Mouse (Mus musculus) forebrain, embryonic 12.5 days (tissue): Measurements from ENCODE around the gene H2-Q2. TPM values are rescaled to one million over a fixed set of nuclear protein-coding genes. Genes with fewer than 3 reads are reported as not detected.
"Not testable (repeated sequence)": the region's sequence is repeated elsewhere in the genome, so short reads cannot be mapped to it uniquely, and the experiment has no call there.

Experiments used
- ATAC-seq: fragments of 200-750 bp; cut with Nextera tagmentation; 2 replicates; pipeline ENCODE4 v1.8.0; 2017; ENCODE audit warnings: moderate TSS enrichment; ENCODE audit not compliant: low FRiP score
- H3K27ac ChIP-seq: fragments of 300-500 bp; sonication (generic); 2 replicates; pipeline ENCODE4 v1.5.1; 2016; ENCODE audit warnings: mild to moderate bottlenecking
- H3K27me3 ChIP-seq: fragments of 300-500 bp; sonication (generic); 2 replicates; pipeline ENCODE4 v1.6.1; 2016; ENCODE audit warnings: mild to moderate bottlenecking
- H3K36me3 ChIP-seq: fragments of 300-500 bp; sonication (generic); replicated peaks from 2 replicates; pipeline ENCODE4 v1.6.1; 2016; ENCODE audit warnings: mild to moderate bottlenecking
- H3K4me1 ChIP-seq: fragments of 300-500 bp; sonication (generic); 2 replicates; pipeline ENCODE4 v1.6.1; 2016
- H3K4me2 ChIP-seq: fragments of 300-500 bp; sonication (generic); 2 replicates; pipeline ENCODE4 v1.6.1; 2016; ENCODE audit warnings: mild to moderate bottlenecking, moderate library complexity
- H3K4me3 ChIP-seq: fragments of 300-500 bp; sonication (generic); replicated peaks from 2 replicates; pipeline ENCODE4 v1.5.1; 2016; ENCODE audit warnings: mild to moderate bottlenecking
- H3K9ac ChIP-seq: fragments of 300-500 bp; sonication (generic); 2 replicates; pipeline ENCODE4 v1.6.1; 2016; ENCODE audit warnings: mild to moderate bottlenecking
- H3K9me3 ChIP-seq: fragments of 300-500 bp; sonication (generic); 2 replicates; pipeline ENCODE4 v1.6.1; 2016
- WGBS: fragments of 180-500 bp; shearing (Covaris S2); methylation state at CpG from one replicate; pipeline ENCODE4 v1.1.7; 2016; 5-methylcytosine and 5-hydroxymethylcytosine counted together
- polyA plus RNA-seq: library from polyadenylated mRNA; unstranded; fragments of >200 nt; fragmentation: Nextera tagmentation; extraction: Ambion mirVana; gene quantifications from 2 replicates; pipeline ENCODE4 v1.2.1, GENCODE M21; 2016

H2-Q2 gene
- not detected in 2 replicates for polyA plus RNA-seq

DNA sequence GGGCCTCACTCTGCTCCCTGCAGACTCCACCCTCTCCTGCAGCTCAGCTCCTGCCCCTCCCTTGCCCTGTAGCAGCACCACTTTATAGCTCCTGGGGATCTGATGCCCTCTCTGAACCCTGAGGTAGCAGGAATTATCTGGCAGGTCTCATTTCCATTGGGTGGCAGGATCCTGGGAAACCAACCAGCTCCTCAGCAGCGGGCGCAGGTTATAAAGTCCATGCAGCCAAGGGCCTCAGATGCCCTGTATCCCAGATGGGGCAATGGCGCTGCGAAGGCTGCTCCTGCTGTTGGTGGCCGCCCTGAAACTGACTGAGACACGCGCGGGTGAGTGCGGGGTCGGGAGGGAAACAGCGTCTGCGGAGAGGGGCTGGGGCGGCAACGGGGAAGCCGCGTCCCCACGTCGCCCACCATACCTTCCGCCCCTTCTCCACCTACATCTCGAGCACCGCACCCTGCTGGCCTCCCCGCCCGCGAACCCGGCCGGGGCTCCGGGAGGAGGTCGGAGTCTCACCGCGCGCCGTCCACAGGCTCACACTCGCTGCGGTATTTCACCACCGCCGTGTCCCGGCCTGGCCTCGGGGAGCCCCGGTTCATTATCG lies at the start of gene H2-Q2:
Gene H2-Q2, plus strand, starts transcription at position 172 of the 601 bp plus-strand sequence.
- Histone ChIP-seq H3K4me1 (peaks cover 10% of the 10 kb centered on the region), H3K9ac (0 out of 2 replicates have a peak within 1 kb of the TSS, but pooled peaks have one; percentile 30), H3K27ac (no peak within 1 kb of the TSS), H3K36me3 (no peaks in the 10 kb centered on the region), H3K4me2 (peak within 1 kb of the TSS; percentile 67), H3K9me3 (no peaks in the 10 kb centered on the region), H3K4me3 (peak within 1 kb of the TSS; percentile 37), H3K27me3 (peaks cover 57% of the 10 kb centered on the region)
- ATAC-seq = no peak
- 1% methylated on average over 40 of the region's 40 CpGs for WGBS

DNA sequence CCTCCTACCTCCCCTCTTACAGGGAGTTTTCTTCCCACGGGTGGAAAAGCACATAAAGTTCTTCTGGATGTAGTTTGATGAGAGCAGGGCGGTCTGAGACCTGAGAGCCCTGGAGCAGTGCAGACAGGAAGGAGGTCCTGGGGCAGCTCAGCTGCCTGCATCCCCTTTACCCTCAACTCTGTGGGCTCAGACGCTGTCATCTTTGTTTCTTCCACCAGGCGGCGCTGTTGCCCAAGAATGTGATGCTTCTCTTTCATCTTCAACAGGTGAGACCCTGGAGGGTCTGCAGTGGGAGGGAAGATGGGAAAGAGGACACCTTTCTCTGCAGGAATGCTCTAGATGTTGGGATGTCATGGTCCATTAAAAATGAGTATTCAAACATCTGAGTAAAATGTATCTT lies 46.2 kb upstream of the H2-Q2 start:
- not testable (repeated sequence) for H3K27me3 ChIP-seq, H3K27ac ChIP-seq, ATAC-seq, H3K4me3 ChIP-seq, H3K9me3 ChIP-seq, H3K36me3 ChIP-seq, H3K4me1 ChIP-seq, H3K9ac ChIP-seq, H3K4me2 ChIP-seq
- WGBS = 4% methylated on average over 5 of the region's 5 CpGs

DNA sequence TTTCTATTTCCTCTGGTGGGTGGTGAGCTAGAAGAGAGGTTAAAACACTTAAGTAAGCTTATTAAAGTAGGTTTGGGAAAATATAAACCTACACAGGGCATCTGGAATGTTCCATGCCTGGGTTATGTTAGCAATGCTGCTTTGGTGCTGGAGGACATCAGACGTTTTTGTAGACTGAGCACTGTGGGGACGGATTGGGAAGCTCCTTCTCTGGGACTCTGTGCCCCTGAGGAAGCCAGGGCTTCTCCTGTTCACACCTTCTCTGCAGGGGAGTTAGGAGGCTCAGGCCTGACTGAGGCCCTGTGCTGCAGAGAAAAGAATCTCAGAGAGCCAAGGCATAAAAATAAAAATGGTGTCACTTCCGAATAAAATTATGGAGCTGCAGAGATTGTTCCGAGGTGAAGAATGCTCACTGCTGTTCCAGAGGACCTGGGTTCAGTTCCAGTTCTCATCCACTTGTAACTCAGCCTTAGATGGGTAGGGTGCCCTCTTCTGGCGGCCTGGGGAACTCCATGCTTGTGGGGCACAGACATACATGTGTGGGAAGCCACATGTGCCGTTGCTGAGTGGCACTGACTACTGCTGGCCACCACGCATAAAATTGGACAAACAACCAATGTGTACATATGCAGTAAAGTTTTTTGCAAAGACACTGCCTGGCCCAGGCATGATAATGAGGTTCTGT lies 41.6 kb upstream of the H2-Q2 start:
- not testable (repeated sequence) for ATAC-seq, H3K4me2 ChIP-seq, H3K27ac ChIP-seq, H3K9me3 ChIP-seq, H3K4me1 ChIP-seq, H3K9ac ChIP-seq, H3K36me3 ChIP-seq, H3K27me3 ChIP-seq, H3K4me3 ChIP-seq
- 86% methylated on average over 7 of the region's 7 CpGs for WGBS

DNA sequence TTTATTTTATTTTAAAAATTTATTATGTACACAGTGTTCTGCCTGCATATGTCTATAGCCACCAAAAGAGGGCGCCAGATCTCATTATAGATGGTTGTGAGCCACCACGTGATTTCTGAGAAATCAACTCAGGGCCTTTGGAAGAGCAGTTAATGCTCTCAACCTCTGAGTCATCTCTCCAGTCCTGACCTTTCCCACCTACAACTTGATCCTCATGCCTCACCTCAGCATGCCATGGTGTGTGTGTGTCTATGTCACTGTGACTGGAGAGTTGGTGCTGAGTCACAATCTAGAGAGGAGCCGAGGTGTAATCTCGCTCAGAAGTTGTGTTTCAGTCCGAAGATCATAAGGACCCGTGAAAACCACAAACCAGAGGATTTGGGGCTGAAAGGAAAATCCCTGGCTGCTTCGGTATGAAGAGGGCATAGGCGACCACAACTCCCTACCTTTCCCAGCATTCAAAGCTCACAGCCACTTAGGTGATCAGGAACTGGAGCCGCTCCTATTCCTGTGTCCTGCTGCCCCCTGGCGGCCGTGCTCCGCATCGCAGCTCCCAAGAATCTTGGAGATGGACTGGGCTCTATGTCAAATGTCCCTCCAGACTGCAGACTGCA lies 40.3 kb upstream of the H2-Q2 start:
- Histone ChIP-seq H3K4me3 (no peak overlapping the region), H3K36me3 (no peaks in the 10 kb centered on the region), H3K9ac (no peak overlapping the region), H3K27me3 (no peaks in the 10 kb centered on the region), H3K4me2 (no peak overlapping the region), H3K9me3 (no peaks in the 10 kb centered on the region), H3K27ac (no peak overlapping the region), H3K4me1 (no peaks in the 10 kb centered on the region)
- ATAC-seq = no peak
- 27% methylated on average over 13 of the region's 13 CpGs for WGBS

DNA sequence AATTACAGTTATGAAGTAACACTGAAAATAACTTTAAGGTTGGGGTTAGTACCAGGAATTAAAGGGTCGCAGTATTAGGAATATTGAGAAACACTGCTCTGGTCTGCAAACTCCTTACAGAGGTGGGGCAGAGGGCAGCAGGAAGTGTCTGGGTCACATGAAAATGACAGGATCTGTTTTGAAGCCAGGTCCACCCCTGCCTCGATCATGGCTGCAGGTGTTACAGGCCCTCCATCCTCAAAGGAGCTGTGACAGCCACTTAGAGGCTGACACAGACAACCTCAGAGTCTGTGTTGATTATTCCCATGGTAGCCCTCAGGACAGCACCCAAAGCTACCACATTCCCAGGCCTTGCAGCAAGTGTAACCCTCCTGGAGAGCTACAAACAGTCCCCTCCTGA lies 38.8 kb upstream of the H2-Q2 start:
- H3K4me3 ChIP-seq = no peak overlapping the region
- no peak overlapping the region for H3K4me2 ChIP-seq
- no peaks in the 10 kb centered on the region for H3K4me1 ChIP-seq
- H3K9me3 ChIP-seq = no peaks in the 10 kb centered on the region
- 82% methylated on average over 2 of the region's 2 CpGs for WGBS
- no peak overlapping the region for H3K27ac ChIP-seq
- ATAC-seq = no peak
- H3K36me3 ChIP-seq = no peaks in the 10 kb centered on the region
- H3K27me3 ChIP-seq = no peaks in the 10 kb centered on the region
- no peak overlapping the region for H3K9ac ChIP-seq

DNA sequence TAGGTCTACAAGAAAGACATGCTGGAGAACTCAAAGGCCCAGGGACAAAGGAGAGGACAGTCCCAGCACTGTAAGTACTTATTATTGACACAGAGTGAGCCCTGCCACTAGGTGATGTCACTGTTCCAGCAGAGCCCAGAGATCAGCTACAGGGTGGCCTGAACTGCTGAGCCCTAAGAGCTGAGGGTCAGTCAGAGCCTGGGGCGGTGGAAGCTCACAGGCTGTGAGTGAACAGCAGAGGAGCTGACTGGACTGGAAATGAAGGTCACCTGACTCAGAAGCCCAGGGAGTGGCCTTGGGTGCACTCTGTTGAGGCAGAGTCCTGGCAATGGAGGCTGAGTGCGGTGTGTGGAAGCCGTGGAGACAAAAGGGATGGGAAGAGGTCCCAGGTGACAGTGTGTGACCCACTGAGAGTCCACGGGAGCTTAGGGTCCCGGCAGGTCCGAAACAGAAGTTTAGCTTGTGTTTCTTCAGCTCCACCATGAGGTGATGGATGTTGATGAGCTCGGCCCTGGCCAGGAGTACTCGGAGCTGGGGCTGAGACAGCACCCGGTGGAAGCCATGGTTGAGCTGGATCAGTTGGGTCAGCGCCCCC lies 38.2 kb upstream of the H2-Q2 start:
- Histone ChIP-seq H3K4me1 (no peaks in the 10 kb centered on the region), H3K9me3 (no peaks in the 10 kb centered on the region), H3K36me3 (no peaks in the 10 kb centered on the region), H3K27ac (no peak overlapping the region), H3K4me2 (no peak overlapping the region), H3K4me3 (no peak overlapping the region), H3K9ac (no peak overlapping the region), H3K27me3 (no peaks in the 10 kb centered on the region)
- ATAC-seq = no peak
- 82% methylated on average over 10 of the region's 10 CpGs for WGBS

DNA sequence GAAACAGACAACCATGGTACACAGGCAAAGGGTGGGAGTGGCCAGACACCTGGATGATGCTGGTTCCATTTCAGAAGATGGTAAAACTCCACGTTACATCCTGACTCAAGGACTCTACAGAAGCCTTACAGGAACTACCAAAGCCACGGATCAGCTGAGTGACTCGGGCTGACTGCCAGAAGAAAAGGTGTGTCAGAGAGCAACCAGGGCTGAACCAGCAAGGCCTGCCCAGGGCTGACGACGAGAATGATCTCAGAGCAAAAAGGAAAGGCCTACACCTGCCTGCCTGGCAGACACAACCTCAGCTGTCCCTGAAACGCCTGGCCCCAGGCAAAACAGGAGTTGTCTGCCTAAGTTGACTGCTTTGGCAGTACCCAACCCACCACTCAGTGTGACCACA lies 37.6 kb upstream of the H2-Q2 start:
- Histone ChIP-seq H3K4me1 (no peaks in the 10 kb centered on the region), H3K27ac (no peak overlapping the region), H3K27me3 (no peaks in the 10 kb centered on the region), H3K4me3 (no peak overlapping the region), H3K4me2 (no peak overlapping the region), H3K36me3 (no peaks in the 10 kb centered on the region), H3K9me3 (no peaks in the 10 kb centered on the region), H3K9ac (no peak overlapping the region)
- 77% methylated on average over 6 of the region's 6 CpGs for WGBS
- ATAC-seq = no peak

DNA sequence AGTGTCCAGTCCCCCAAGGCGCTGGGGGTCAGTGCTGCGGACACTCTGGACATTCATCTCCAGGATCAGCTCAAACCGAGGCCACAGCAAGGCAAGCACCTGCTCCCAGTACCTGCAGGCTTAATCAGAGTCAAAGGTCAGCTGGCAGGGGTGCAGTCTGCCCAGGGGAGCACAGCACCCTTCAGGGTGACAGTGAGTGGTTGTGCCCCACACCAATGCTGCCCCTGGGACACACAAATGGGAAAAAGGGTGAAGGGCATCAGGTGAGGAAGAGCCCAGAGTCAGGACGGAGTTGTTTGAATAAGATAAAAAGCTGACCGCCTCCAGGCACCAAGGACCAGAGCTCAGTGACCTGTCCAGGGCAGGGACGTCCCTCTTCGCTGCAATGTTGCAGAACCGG lies 37.1 kb upstream of the H2-Q2 start:
- H3K4me1 ChIP-seq, ATAC-seq, H3K36me3 ChIP-seq, H3K27ac ChIP-seq, H3K4me3 ChIP-seq, H3K9me3 ChIP-seq, H3K9ac ChIP-seq, H3K4me2 ChIP-seq, H3K27me3 ChIP-seq: not testable (repeated sequence)
- WGBS = 82% methylated on average over 8 of the region's 8 CpGs

DNA sequence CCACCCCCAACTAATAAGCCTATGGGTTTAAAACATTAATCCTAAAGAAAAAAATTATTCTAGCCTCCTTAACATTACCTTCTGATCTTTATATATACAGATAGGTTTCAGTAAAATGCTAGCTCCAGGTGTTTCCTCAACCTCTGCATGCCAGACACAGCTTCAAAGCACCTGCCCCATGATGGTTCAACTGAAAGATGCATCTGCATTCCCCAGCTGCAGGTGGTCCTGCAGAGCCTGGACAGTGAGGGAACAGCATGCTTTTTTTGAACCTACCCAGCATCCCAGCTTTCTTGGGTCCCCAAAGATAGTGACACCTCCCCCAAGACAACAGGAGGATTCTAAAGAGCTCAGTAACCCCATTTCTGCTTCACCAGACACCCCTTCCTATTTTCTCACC lies 23.4 kb upstream of the H2-Q2 start:
- H3K9me3 ChIP-seq = no peaks in the 10 kb centered on the region
- no peak overlapping the region for H3K9ac ChIP-seq
- H3K4me1 ChIP-seq = peaks cover 9% of the 10 kb centered on the region
- no peak overlapping the region for H3K27ac ChIP-seq
- no peaks in the 10 kb centered on the region for H3K36me3 ChIP-seq
- ATAC-seq = no peak
- H3K27me3 ChIP-seq = peaks cover 55% of the 10 kb centered on the region
- H3K4me2 ChIP-seq = no peak overlapping the region
- no peak overlapping the region for H3K4me3 ChIP-seq

DNA sequence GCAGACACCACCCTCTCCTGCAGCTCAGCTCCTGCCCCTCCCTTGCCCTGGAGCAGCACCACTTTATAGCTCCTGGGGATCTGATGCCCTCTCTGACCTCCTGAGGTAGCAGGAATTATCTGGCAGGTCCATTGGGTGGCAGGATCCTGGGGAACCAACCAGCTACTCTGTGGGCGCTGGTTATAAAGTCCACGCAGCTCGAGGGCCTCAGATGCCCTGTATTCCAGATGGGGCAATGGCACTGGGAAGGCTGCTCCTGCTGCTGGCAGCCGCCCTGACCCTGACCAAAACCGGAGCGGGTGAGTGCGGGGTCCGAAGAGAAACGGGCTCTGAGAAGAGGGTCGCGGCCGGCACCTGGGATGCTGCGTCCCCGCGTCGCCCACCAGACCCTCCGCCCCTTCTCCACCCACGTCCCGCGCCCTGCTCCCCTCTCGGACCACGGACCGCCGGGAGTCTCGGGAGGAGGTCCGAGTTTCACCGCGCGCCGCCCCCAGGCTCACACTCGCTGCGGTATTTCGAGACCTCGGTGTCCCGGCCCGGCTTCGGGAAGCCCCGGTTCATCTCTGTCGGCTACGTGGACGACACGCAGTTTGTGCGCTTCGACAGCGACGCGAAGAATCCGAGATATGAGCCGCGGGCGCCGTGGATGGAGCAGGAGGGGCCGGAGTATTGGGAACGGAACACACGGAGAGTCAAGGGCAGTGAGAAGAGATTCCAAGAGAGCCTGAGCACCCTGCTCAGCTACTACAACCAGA lies 21.5 kb upstream of the H2-Q2 start, which contains the start of gene H2-Q1:
Gene H2-Q1, plus strand, starts transcription at position 79 of the 755 bp plus-strand sequence.
- no peaks in the 10 kb centered on the region for H3K36me3 ChIP-seq
- 1% methylated on average over 55 of the region's 55 CpGs for WGBS
- ATAC-seq = no peak
- peak within 1 kb of the TSS; percentile 64 for H3K4me2 ChIP-seq
- H3K27me3 ChIP-seq = peaks cover 58% of the 10 kb centered on the region
- no peaks in the 10 kb centered on the region for H3K9me3 ChIP-seq
- H3K27ac ChIP-seq = no peak within 1 kb of the TSS
- peak within 1 kb of the TSS; percentile 37 for H3K4me3 ChIP-seq
- peak within 1 kb of the TSS; percentile 45 for H3K9ac ChIP-seq
- peaks cover 9% of the 10 kb centered on the region for H3K4me1 ChIP-seq

DNA sequence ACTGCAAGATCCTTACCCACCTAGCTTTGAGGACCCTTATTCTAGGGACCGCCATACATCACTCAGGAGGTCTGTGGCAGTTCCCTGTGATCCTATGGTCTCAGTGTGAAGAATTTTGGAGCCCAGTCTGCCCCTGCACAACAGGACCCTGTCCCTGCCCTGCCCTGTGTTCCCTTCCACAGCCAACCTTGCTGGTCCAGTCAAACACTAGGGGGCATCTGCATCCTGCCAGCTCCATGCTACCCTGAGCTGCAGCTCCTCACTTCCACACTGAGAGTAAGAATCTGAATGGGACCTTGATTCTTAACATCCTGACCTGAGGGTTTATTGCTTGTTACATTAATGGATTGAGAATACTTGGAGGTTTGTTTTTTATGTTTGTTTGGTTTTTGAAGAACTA lies 16.9 kb upstream of the H2-Q2 start:
- ATAC-seq, H3K4me1 ChIP-seq, H3K4me2 ChIP-seq, H3K4me3 ChIP-seq, H3K27ac ChIP-seq, H3K36me3 ChIP-seq, H3K9ac ChIP-seq, H3K9me3 ChIP-seq: not testable (repeated sequence)
- 55% methylated on average over 1 of the region's 1 CpGs for WGBS
- H3K27me3 ChIP-seq = peaks cover 33% of the 10 kb centered on the region

DNA sequence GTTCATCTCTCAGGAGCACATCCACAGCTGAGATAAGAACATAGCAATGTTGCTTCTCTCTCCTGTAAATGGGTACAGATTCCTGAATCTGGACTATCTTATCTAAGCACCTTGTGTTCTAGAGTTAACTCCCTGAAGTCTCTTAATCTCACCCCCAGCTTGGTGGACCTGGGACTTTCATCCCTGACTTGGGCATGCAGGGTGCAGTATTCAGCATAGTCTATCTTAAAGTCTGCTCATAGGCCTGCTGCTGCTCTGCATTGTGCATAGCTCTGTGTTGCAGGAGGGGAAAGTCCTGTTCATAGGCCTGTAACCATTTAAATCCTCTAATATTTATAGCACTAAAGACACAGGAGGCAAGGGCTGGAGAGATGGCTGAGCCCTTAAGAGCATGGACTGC lies 16.0 kb upstream of the H2-Q2 start:
- H3K4me1 ChIP-seq, H3K4me3 ChIP-seq, H3K9ac ChIP-seq, H3K27ac ChIP-seq, H3K4me2 ChIP-seq, H3K36me3 ChIP-seq, ATAC-seq, H3K9me3 ChIP-seq: not testable (repeated sequence)
- H3K27me3 ChIP-seq = peaks cover 24% of the 10 kb centered on the region
